Mouse (Mus musculus): ENCODE data around the gene Tcta. TPM values are rescaled to one million over a fixed set of nuclear protein-coding genes. Genes with fewer than 3 reads are reported as not detected.

The Tcta gene
- polyA plus RNA-seq, 1 experiment from 2014 or later, result 50.8 TPM

- Histone ChIP-seq H3K27me3 (replicated peaks; ENCODE audit: control insufficient read depth, insufficient read depth, low read length) (no peaks in the 10 kb centered on the region), H3K36me3 (ENCODE audit: control insufficient read depth, insufficient read depth, low read length) (no peaks in the 10 kb centered on the region), H3K27ac (ENCODE audit: low read depth, low read length) (no peak overlapping the region), H3K9me3 (replicated peaks; ENCODE audit: control insufficient read depth, low read length) (no peaks in the 10 kb centered on the region), H3K9ac (ENCODE audit: low read length) (no peak overlapping the region), H3K4me1 (ENCODE audit: control insufficient read depth, insufficient read depth, low read length) (peaks cover 6% of the 10 kb centered on the region; the same call in 1 of the 2 replicates), H3K4me3 (ENCODE audit: low read depth, low read length) (no peak overlapping the region), H3K4me2 (ENCODE audit: low read length) (no peak overlapping the region)
- WGBS, result 63% methylated on average over 5 of the region's 5 CpGs
- ATAC-seq (no peak), DNase-seq (ENCODE audit: low spot score) (no peak)
Measured at GRCm38 (mm10) chr9:108342301-108342831, 36.4 kb upstream of the Tcta start.

- Histone ChIP-seq H3K27me3 (replicated peaks; ENCODE audit: control insufficient read depth, insufficient read depth, low read length) (no peaks in the 10 kb centered on the region), H3K9me3 (replicated peaks; ENCODE audit: control insufficient read depth, low read length) (no peaks in the 10 kb centered on the region), H3K36me3 (ENCODE audit: control insufficient read depth, insufficient read depth, low read length) (no peaks in the 10 kb centered on the region), H3K9ac (ENCODE audit: low read length) (no peak overlapping the region), H3K27ac (ENCODE audit: low read depth, low read length) (no peak overlapping the region), H3K4me3 (ENCODE audit: low read depth, low read length) (no peak overlapping the region), H3K4me2 (ENCODE audit: low read length) (no peak overlapping the region), H3K4me1 (ENCODE audit: control insufficient read depth, insufficient read depth, low read length) (peaks cover 6% of the 10 kb centered on the region; the same call in 1 of the 2 replicates)
- DNase-seq (ENCODE audit: low spot score), result no peak
- ATAC-seq, result no peak
Measured at GRCm38 (mm10) chr9:108341801-108342200, 35.8 kb upstream of the Tcta start.

GRCm38 (mm10) chr9:108341139-108341475 lies 35.1 kb upstream of the Tcta start:
- 91% methylated on average over 5 of the region's 5 CpGs for WGBS
- no peak for ATAC-seq
- no peak overlapping the region for H3K4me2 ChIP-seq (ENCODE audit: low read length)
- H3K9me3 ChIP-seq (replicated peaks; ENCODE audit: control insufficient read depth, low read length), result no peaks in the 10 kb centered on the region
- H3K36me3 ChIP-seq (ENCODE audit: control insufficient read depth, insufficient read depth, low read length), result peaks cover 2% of the 10 kb centered on the region; the same call in 1 of the 2 replicates
- H3K27ac ChIP-seq (ENCODE audit: low read depth, low read length), result no peak overlapping the region
- H3K4me3 ChIP-seq (ENCODE audit: low read depth, low read length), result no peak overlapping the region
- no peak for DNase-seq (ENCODE audit: low spot score)
- H3K4me1 ChIP-seq (ENCODE audit: control insufficient read depth, insufficient read depth, low read length), result peaks cover 6% of the 10 kb centered on the region; the same call in 1 of the 2 replicates
- H3K9ac ChIP-seq (ENCODE audit: low read length), result no peak overlapping the region
- H3K27me3 ChIP-seq (replicated peaks; ENCODE audit: control insufficient read depth, insufficient read depth, low read length), result no peaks in the 10 kb centered on the region

GRCm38 (mm10) chr9:108340258-108341138 lies 34.5 kb upstream of the Tcta start:
- Histone ChIP-seq H3K27me3 (replicated peaks; ENCODE audit: control insufficient read depth, insufficient read depth, low read length) (no peaks in the 10 kb centered on the region), H3K27ac (ENCODE audit: low read depth, low read length) (no peak overlapping the region), H3K9me3 (replicated peaks; ENCODE audit: control insufficient read depth, low read length) (no peaks in the 10 kb centered on the region), H3K9ac (ENCODE audit: low read length) (peak overlapping the region; percentile 91), H3K4me1 (ENCODE audit: control insufficient read depth, insufficient read depth, low read length) (peaks cover 6% of the 10 kb centered on the region; the same call in 1 of the 2 replicates), H3K4me2 (ENCODE audit: low read length) (peak overlapping the region; percentile 78), H3K36me3 (ENCODE audit: control insufficient read depth, insufficient read depth, low read length) (peaks cover 8% of the 10 kb centered on the region), H3K4me3 (ENCODE audit: low read depth, low read length) (peak overlapping the region; percentile 65)
- no peak for ATAC-seq
- WGBS, result 69% methylated on average over 10 of the region's 10 CpGs
- no peak for DNase-seq (ENCODE audit: low spot score)

- no peak for ATAC-seq
- Histone ChIP-seq H3K4me3 (ENCODE audit: low read depth, low read length) (peak overlapping the region; percentile 65), H3K9ac (ENCODE audit: low read length) (peak overlapping the region; percentile 91), H3K27me3 (replicated peaks; ENCODE audit: control insufficient read depth, insufficient read depth, low read length) (no peaks in the 10 kb centered on the region), H3K9me3 (replicated peaks; ENCODE audit: control insufficient read depth, low read length) (no peaks in the 10 kb centered on the region), H3K4me2 (ENCODE audit: low read length) (peak overlapping the region; percentile 78), H3K36me3 (ENCODE audit: control insufficient read depth, insufficient read depth, low read length) (peaks cover 14% of the 10 kb centered on the region), H3K4me1 (ENCODE audit: control insufficient read depth, insufficient read depth, low read length) (peaks cover 6% of the 10 kb centered on the region; the same call in 1 of the 2 replicates), H3K27ac (ENCODE audit: low read depth, low read length) (peak overlapping the region; percentile 84; the same call in 1 of the 2 replicates)
- DNase-seq (ENCODE audit: low spot score), result no peak
- 20% methylated on average over 20 of the region's 20 CpGs for WGBS
Measured at GRCm38 (mm10) chr9:108339886-108340257, 33.9 kb upstream of the Tcta start.

GRCm38 (mm10) chr9:108338886-108339781 lies 33.2 kb upstream of the Tcta start, which contains the start of gene Gpx1:
Gene Gpx1 (plus strand): TSS chr9:108338903.
- H3K4me3 ChIP-seq (ENCODE audit: low read depth, low read length), result peak within 1 kb of the TSS; percentile 65
- peak within 1 kb of the TSS; percentile 78 for H3K4me2 ChIP-seq (ENCODE audit: low read length)
- DNase-seq (ENCODE audit: low spot score) (peak; percentile 97), ATAC-seq (peak; percentile 98)
- H3K36me3 ChIP-seq (ENCODE audit: control insufficient read depth, insufficient read depth, low read length), result peaks cover 22% of the 10 kb centered on the region
- no peaks in the 10 kb centered on the region for H3K9me3 ChIP-seq (replicated peaks; ENCODE audit: control insufficient read depth, low read length)
- under 1% methylated on average over 49 of the region's 49 CpGs for WGBS
- peak within 1 kb of the TSS; percentile 84 for H3K27ac ChIP-seq (ENCODE audit: low read depth, low read length)
- H3K27me3 ChIP-seq (replicated peaks; ENCODE audit: control insufficient read depth, insufficient read depth, low read length), result no peaks in the 10 kb centered on the region
- H3K9ac ChIP-seq (ENCODE audit: low read length), result peak within 1 kb of the TSS; percentile 91
- H3K4me1 ChIP-seq (ENCODE audit: control insufficient read depth, insufficient read depth, low read length), result peaks cover 6% of the 10 kb centered on the region; the same call in 1 of the 2 replicates

- ATAC-seq (peak; percentile 21), DNase-seq (ENCODE audit: low spot score) (no peak)
- Histone ChIP-seq H3K4me2 (ENCODE audit: low read length) (peak overlapping the region; percentile 78), H3K4me1 (ENCODE audit: control insufficient read depth, insufficient read depth, low read length) (peaks cover 6% of the 10 kb centered on the region; the same call in 1 of the 2 replicates), H3K27me3 (replicated peaks; ENCODE audit: control insufficient read depth, insufficient read depth, low read length) (no peaks in the 10 kb centered on the region), H3K27ac (ENCODE audit: low read depth, low read length) (peak overlapping the region; percentile 84), H3K4me3 (ENCODE audit: low read depth, low read length) (peak overlapping the region; percentile 65), H3K9me3 (replicated peaks; ENCODE audit: control insufficient read depth, low read length) (no peaks in the 10 kb centered on the region), H3K9ac (ENCODE audit: low read length) (peak overlapping the region; percentile 91), H3K36me3 (ENCODE audit: control insufficient read depth, insufficient read depth, low read length) (peaks cover 28% of the 10 kb centered on the region)
- whole genome bisulfite sequencing, result 29% methylated on average over 6 of the region's 6 CpGs
Measured at GRCm38 (mm10) chr9:108338551-108338885, 32.6 kb upstream of the Tcta start.

- H3K27me3 ChIP-seq (replicated peaks; ENCODE audit: control insufficient read depth, insufficient read depth, low read length), result no peaks in the 10 kb centered on the region
- peaks cover 6% of the 10 kb centered on the region; the same call in 1 of the 2 replicates for H3K4me1 ChIP-seq (ENCODE audit: control insufficient read depth, insufficient read depth, low read length)
- H3K4me2 ChIP-seq (ENCODE audit: low read length), result no peak overlapping the region
- ATAC-seq (no peak), DNase-seq (ENCODE audit: low spot score) (no peak)
- H3K9me3 ChIP-seq (replicated peaks; ENCODE audit: control insufficient read depth, low read length), result no peaks in the 10 kb centered on the region
- 63% methylated on average over 10 of the region's 10 CpGs for WGBS
- H3K36me3 ChIP-seq (ENCODE audit: control insufficient read depth, insufficient read depth, low read length), result peaks cover 32% of the 10 kb centered on the region
- peak overlapping the region; percentile 84; the same call in 1 of the 2 replicates for H3K27ac ChIP-seq (ENCODE audit: low read depth, low read length)
- H3K4me3 ChIP-seq (ENCODE audit: low read depth, low read length), result no peak overlapping the region
- 0 out of 2 replicates have a peak overlapping the region, but pooled peaks have one; percentile 91 for H3K9ac ChIP-seq (ENCODE audit: low read length)
Measured at GRCm38 (mm10) chr9:108337848-108338550, 32.0 kb upstream of the Tcta start.

All from forebrain, embryonic 14.5 days (tissue).